Mouse (Mus musculus): Measurements from ENCODE around the gene Ripor2.

GRCm38 (mm10) chr13:24666763-24667162, 84.8 kb downstream of the Ripor2 start:
- TF ChIP-seq CTCF (IDR thresholded peaks at IDR 0.05; ENCODE audit: control insufficient read depth, insufficient read depth, low read length) (no peak), POLR2A (IDR thresholded peaks at IDR 0.05; ENCODE audit: borderline replicate concordance, control insufficient read depth, low read depth, low read length) (no peak)

Data from bone marrow, adult 2 months (tissue).